Mouse (Mus musculus) 3134 (cell line): Measurements from ENCODE around the gene Atg101.

Source experiments
- DNase-seq: peaks from one replicate; pipeline ENCODE4 v3.0.0-alpha.2; 2011; ENCODE audit warnings: low spot score; ENCODE audit not compliant: insufficient read length; ENCODE audit errors: extremely low read depth

Gene Atg101

GRCm38 (mm10) chr15:101282471-101282870 is 1.6 kb upstream of the Atg101 start:
- no peak for DNase-seq

GRCm38 (mm10) chr15:101283183-101283910 is 725 bp upstream of the Atg101 start:
- DNase-seq = no peak

GRCm38 (mm10) chr15:101286129-101286770 is 2.2 kb downstream of the Atg101 start:
- peak; percentile 38 for DNase-seq

- no peak for DNase-seq
Measured at GRCm38 (mm10) chr15:101287361-101287760, 3.3 kb downstream of the Atg101 start.

GRCm38 (mm10) chr15:101290354-101290753 is 6.3 kb downstream of the Atg101 start:
- no peak for DNase-seq

- DNase-seq = no peak
Measured at GRCm38 (mm10) chr15:101292012-101292411, 7.9 kb downstream of the Atg101 start.

GRCm38 (mm10) chr15:101293025-101293621 is 9.1 kb downstream of the Atg101 start, which contains the start of gene 6030408B16Rik:
TSS of gene 6030408B16Rik (plus strand) at chr15:101293212.
- DNase-seq = no peak

- DNase-seq = no peak
Measured at GRCm38 (mm10) chr15:101294028-101294894, 10.2 kb downstream of the Atg101 start.

- DNase-seq = no peak
Measured at GRCm38 (mm10) chr15:101295106-101295505, 11.0 kb downstream of the Atg101 start.

- DNase-seq = no peak
Measured at GRCm38 (mm10) chr15:101295616-101296015, 11.5 kb downstream of the Atg101 start.

- no peak for DNase-seq
Measured at GRCm38 (mm10) chr15:101296091-101296490, 12.0 kb downstream of the Atg101 start.

- DNase-seq = no peak
Measured at GRCm38 (mm10) chr15:101297988-101298387, 13.9 kb downstream of the Atg101 start.

GRCm38 (mm10) chr15:101298550-101298949 is 14.5 kb downstream of the Atg101 start:
- no peak for DNase-seq

- no peak for DNase-seq
Measured at GRCm38 (mm10) chr15:101299480-101299960, 15.4 kb downstream of the Atg101 start.

- no peak for DNase-seq
Measured at GRCm38 (mm10) chr15:101300128-101300527, 16.1 kb downstream of the Atg101 start.

GRCm38 (mm10) chr15:101302201-101302600 is 18.1 kb downstream of the Atg101 start:
- DNase-seq = no peak

- DNase-seq = no peak
Measured at GRCm38 (mm10) chr15:101303830-101304229, 19.8 kb downstream of the Atg101 start.

- DNase-seq = no peak
Measured at GRCm38 (mm10) chr15:101306459-101306858, 22.4 kb downstream of the Atg101 start.

GRCm38 (mm10) chr15:101308440-101309348 is 24.6 kb downstream of the Atg101 start:
- no peak for DNase-seq

GRCm38 (mm10) chr15:101309493-101309892 is 25.4 kb downstream of the Atg101 start:
- no peak for DNase-seq
